Mouse (Mus musculus): ENCODE results near the gene Hipk1. TPM values are rescaled to one million over a fixed set of nuclear protein-coding genes. Genes with fewer than 3 reads are reported as not detected.

Gene Hipk1
- polyA plus RNA-seq, 1 experiment from 2014 or later: 14.0 TPM

DNA sequence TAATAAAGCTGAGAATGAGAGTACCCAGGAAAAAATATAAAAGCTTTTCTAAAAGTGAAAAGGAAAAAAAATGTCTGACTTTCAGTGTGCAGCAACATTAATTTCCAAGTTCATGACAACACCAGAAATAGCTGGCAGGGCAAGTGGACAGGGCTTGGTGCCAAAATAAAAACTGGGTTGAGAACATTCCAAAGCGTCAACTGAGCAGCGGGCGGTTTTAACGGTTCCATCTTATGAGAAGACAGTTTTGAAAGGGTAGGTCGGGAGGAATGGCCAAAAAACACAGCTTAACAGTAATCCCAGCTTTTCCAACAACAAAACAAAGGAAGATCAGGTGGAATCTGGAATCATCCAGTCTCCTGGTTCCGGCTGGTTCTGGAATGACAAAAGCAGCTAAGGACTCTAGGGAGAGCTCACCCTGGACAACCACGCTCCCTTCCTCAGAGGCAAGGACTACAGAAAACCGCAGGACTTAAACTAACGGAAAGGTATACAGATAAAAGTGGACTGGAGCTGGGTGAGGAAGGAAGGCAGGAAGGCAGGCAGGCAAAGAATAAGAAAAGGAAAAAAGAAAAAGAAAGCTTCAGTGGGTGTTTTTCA, 19.7 kb downstream of the Hipk1 start:
- Histone ChIP-seq H3K9ac (no peak overlapping the region), H3K4me1 (no peaks in the 10 kb centered on the region), H3K4me2 (replicated peaks) (no peak overlapping the region), H3K27me3 (replicated peaks) (no peaks in the 10 kb centered on the region), H3K4me3 (no peak overlapping the region), H3K36me3 (peaks cover 8% of the 10 kb centered on the region; the same call in 1 of the 2 replicates), H3K9me3 (no peaks in the 10 kb centered on the region), H3K27ac (no peak overlapping the region)
- WGBS: 88% methylated on average over 9 of the region's 9 CpGs
- no peak for ATAC-seq (ENCODE audit: low FRiP score, low read depth)

DNA sequence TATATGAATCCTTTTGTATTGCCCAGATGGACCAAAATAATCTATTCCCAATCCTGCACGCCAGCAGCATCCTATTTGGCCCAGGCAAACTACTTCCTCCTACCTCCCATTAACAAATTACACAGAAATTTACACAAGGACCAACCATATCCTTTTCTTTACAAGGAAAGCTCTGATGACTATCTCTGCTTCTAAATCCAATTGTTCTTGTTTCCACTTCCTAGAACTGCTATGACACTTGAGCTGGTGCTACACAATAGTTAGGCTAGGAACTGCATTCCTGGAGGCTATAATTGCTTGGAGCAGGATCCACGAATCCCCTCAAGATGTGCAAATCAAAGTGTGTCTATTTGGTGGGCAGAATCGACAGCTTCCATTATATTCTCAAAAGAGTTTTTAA, 24.6 kb downstream of the Hipk1 start:
- H3K4me1 ChIP-seq: no peaks in the 10 kb centered on the region
- H3K27me3 ChIP-seq (replicated peaks): no peaks in the 10 kb centered on the region
- no peak overlapping the region for H3K9ac ChIP-seq
- no peak overlapping the region for H3K4me2 ChIP-seq (replicated peaks)
- WGBS: 63% methylated on average over 3 of the region's 3 CpGs
- H3K27ac ChIP-seq: no peak overlapping the region
- H3K4me3 ChIP-seq: no peak overlapping the region
- no peaks in the 10 kb centered on the region for H3K9me3 ChIP-seq
- ATAC-seq (ENCODE audit: low FRiP score, low read depth): no peak
- H3K36me3 ChIP-seq: peaks cover 25% of the 10 kb centered on the region

DNA sequence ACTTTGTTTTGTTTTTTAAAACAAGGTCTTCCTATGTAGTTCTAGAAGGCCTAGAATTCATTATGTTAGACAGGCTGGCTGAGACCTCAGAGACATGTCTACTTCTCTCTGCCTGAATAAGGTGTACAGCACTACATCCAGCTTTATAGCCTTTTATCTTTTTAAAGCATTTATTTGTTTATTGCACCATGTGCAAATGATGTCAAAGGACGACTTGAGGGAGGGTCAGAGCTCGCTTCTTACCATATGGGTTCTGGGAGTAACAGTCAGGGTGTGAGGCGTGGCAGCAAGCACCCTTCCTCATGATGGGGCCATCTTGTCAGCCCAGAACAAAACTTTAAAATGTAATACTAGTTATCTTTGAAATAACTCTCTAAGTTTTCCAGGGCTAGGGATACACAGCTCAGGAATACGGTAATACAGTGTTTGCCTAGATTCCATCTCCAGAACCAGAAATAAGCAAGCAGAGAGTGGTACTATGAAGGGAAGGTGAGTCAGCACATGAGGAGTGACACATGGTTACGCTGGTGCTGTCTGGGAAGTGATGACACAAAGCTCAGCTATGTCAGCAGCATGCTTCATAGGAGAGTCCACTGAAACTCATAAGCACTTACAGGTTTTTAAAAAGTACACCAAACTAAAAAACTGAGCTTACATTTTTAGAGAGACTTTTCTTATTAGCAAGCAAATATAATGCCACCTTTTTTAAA, 31.9 kb downstream of the Hipk1 start:
- no peak overlapping the region for H3K9ac ChIP-seq
- ATAC-seq (ENCODE audit: low FRiP score, low read depth): no peak
- no peaks in the 10 kb centered on the region for H3K9me3 ChIP-seq
- H3K4me3 ChIP-seq: no peak overlapping the region
- no peak overlapping the region for H3K27ac ChIP-seq
- H3K27me3 ChIP-seq (replicated peaks): no peaks in the 10 kb centered on the region
- 73% methylated on average over 5 of the region's 5 CpGs for WGBS
- H3K36me3 ChIP-seq: peaks cover 57% of the 10 kb centered on the region
- no peaks in the 10 kb centered on the region for H3K4me1 ChIP-seq
- H3K4me2 ChIP-seq (replicated peaks): no peak overlapping the region

DNA sequence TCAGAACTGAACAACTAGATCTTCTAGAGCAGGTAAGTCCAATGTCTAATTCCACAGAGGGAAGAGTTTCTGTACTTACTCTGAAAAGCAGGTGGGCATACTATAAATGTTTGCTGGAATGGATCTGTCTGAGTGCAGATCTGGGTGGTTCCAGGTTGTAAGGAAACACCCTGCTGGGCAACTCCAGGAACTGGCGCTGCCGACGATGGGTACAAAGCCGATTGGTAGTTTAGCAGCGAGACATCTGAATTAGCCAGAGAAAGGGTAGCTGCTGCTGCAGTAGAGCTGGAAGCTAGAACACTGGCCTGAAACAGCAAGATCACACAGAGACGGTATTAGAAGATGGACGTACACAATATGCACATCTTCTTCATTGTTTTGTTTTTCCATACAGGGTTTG, 32.9 kb downstream of the Hipk1 start:
- ATAC-seq (ENCODE audit: low FRiP score, low read depth): no peak
- Histone ChIP-seq H3K9ac (no peak overlapping the region), H3K9me3 (no peaks in the 10 kb centered on the region), H3K27me3 (replicated peaks) (no peaks in the 10 kb centered on the region), H3K36me3 (peaks cover 59% of the 10 kb centered on the region), H3K27ac (no peak overlapping the region), H3K4me1 (no peaks in the 10 kb centered on the region), H3K4me2 (replicated peaks) (no peak overlapping the region), H3K4me3 (no peak overlapping the region)
- 70% methylated on average over 7 of the region's 7 CpGs for WGBS

DNA sequence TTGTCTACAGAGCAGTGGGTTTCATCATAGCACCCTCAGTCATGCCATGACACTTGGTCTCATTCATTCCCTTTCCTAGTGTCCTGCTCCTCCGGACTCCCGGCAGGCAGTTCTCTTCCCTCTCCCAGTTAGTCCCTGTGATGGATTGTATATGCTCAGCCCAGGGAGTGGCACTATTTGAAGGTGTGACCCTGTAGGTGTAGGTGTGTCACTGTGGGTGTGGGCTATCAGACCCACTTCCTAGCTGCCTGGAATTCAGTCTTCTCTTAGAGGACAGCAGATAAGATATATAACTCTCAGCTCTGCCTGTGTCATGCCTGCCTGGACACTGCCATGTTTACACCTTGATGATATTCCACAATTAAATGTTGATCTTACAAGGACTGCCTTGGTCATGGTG, 34.4 kb downstream of the Hipk1 start:
- Histone ChIP-seq H3K4me2 (replicated peaks) (no peak overlapping the region), H3K27me3 (replicated peaks) (no peaks in the 10 kb centered on the region), H3K36me3 (peaks cover 58% of the 10 kb centered on the region), H3K27ac (no peak overlapping the region), H3K4me1 (no peaks in the 10 kb centered on the region), H3K4me3 (no peak overlapping the region), H3K9ac (no peak overlapping the region), H3K9me3 (no peaks in the 10 kb centered on the region)
- ATAC-seq (ENCODE audit: low FRiP score, low read depth): no peak
- 90% methylated on average over 2 of the region's 2 CpGs for WGBS

DNA sequence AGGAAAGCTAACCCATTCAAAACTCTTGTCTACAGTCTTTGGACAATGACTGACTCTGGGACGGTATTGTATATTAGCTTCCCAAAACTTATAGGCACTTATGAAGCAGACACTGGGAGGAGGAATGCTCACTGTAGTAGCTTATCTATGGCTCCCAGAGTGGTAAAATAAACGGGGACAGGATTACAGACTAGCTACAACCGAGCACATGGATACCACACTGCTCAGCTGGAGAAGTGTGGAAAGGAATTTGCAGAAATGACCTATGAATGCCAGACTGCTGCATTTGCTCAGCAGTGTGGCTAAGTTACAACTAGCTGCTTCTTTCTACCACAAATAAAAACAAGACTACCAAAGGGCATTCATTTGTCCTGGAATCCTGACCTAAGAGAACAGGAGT, 36.0 kb downstream of the Hipk1 start:
- no peaks in the 10 kb centered on the region for H3K27me3 ChIP-seq (replicated peaks)
- no peak overlapping the region for H3K4me2 ChIP-seq (replicated peaks)
- H3K4me3 ChIP-seq: no peak overlapping the region
- ATAC-seq (ENCODE audit: low FRiP score, low read depth): no peak
- H3K36me3 ChIP-seq: peaks cover 59% of the 10 kb centered on the region
- H3K9ac ChIP-seq: no peak overlapping the region
- 74% methylated on average over 3 of the region's 3 CpGs for WGBS
- H3K27ac ChIP-seq: no peak overlapping the region
- no peaks in the 10 kb centered on the region for H3K9me3 ChIP-seq
- H3K4me1 ChIP-seq: no peaks in the 10 kb centered on the region

DNA sequence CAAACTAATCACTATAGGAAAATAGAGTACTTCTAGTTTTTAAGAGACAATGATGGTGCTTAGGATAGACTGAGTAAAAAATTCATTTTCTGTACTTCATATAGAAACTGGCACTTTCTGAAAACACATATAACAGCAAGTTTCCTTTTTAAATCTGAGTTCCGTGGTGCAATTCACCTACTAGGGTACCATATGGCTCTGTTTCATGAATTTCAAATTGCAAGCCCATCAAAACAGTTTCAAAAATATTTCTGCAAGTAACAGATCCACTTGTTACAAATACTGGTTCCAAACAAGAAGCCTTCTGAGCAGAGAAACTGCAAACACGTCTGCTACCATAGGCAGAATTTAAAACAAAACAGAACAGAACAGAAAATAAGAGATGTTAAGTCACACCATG, 39.8 kb downstream of the Hipk1 start:
- 92% methylated on average over 2 of the region's 2 CpGs for WGBS
- H3K4me1 ChIP-seq: no peaks in the 10 kb centered on the region
- H3K9ac ChIP-seq: no peak overlapping the region
- ATAC-seq (ENCODE audit: low FRiP score, low read depth): no peak
- no peak overlapping the region for H3K4me3 ChIP-seq
- peaks cover 59% of the 10 kb centered on the region for H3K36me3 ChIP-seq
- no peak overlapping the region for H3K4me2 ChIP-seq (replicated peaks)
- no peaks in the 10 kb centered on the region for H3K9me3 ChIP-seq
- H3K27ac ChIP-seq: no peak overlapping the region
- no peaks in the 10 kb centered on the region for H3K27me3 ChIP-seq (replicated peaks)

DNA sequence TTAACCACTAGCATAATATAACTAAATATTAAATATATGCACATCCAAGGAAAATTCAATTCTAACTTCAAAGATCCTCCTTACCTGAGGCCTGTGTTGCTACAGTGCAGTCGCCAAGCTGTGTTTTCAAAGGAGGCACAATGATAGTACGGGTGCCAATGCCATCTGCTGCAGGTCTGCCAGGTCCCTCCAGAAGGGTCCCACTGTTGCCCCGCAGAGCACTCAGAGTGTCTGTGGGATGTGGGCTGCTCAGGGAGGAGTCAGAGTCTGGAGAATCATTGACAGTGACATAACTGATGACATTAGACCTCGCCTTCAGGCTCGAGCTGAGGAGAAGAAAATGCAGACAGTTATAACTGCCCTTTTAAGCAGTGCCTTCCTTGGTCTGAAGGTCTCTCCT, 44.7 kb downstream of the Hipk1 start:
- H3K27me3 ChIP-seq (replicated peaks): no peaks in the 10 kb centered on the region
- H3K9ac ChIP-seq: no peak overlapping the region
- no peaks in the 10 kb centered on the region for H3K9me3 ChIP-seq
- WGBS: 82% methylated on average over 5 of the region's 5 CpGs
- no peaks in the 10 kb centered on the region for H3K4me1 ChIP-seq
- peaks cover 74% of the 10 kb centered on the region for H3K36me3 ChIP-seq
- no peak for ATAC-seq (ENCODE audit: low FRiP score, low read depth)
- H3K4me3 ChIP-seq: no peak overlapping the region
- H3K4me2 ChIP-seq (replicated peaks): no peak overlapping the region
- H3K27ac ChIP-seq: no peak overlapping the region

DNA sequence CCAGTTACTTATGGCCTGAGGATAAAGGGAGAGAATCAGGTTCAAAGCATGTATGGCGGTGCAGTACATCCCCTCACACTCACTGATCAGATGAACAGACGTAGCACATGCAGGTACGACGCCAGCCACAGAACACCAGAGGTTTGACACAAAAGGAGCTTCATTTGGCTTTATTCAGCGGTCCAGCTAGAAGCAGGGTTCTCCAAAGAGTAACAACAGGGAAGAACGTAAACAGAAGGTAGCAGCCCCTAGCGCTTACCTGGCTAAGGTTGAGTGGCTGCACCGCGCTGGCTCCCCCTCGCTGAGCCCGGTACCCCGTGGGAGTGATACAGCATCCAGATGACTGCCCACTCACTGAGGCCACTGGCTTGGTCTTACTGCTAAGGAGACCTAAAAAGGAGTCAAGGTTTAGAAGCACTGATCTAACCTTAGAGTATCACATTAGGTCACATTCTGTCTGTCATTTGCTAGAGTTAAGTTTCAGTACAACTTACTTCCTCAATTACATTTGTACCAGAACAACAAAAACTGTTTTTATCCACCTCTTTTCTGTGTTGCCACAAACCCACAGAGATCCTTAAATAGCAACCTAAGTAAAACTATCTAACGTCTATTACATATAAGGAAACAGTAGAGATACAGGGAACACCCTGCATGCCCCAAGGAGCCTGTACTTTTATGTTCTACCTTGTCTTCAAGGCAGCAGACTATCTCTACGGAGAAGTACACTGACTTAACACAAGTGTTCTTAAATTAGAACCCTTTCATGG, 46.2 kb downstream of the Hipk1 start:
- 83% methylated on average over 14 of the region's 14 CpGs for WGBS
- ATAC-seq (ENCODE audit: low FRiP score, low read depth): no peak
- no peak overlapping the region for H3K4me2 ChIP-seq (replicated peaks)

DNA sequence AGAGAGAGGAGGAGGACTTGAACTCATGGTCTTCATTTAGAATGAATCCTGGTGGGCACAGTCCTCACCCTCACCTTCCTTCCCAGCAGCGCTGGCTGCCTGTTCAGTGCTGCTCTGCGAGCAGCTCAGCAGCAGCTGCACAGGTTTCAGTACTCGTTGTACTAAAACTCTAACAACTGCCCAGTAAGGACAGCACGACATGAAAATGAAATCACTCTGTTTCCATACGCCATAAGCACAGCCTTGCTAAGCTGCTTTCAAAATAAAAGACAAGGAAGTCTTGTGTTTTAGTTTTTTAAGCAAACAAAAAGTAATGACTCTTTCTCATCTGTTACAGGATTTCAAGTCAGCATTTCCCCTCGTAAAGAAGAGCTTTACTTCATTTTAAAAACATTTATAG, 48.2 kb downstream of the Hipk1 start:
- peaks cover 50% of the 10 kb centered on the region for H3K36me3 ChIP-seq
- no peaks in the 10 kb centered on the region for H3K27me3 ChIP-seq (replicated peaks)
- no peak for ATAC-seq (ENCODE audit: low FRiP score, low read depth)
- H3K4me1 ChIP-seq: no peaks in the 10 kb centered on the region
- H3K9ac ChIP-seq: no peak overlapping the region
- no peak overlapping the region for H3K4me2 ChIP-seq (replicated peaks)
- no peak overlapping the region for H3K27ac ChIP-seq
- H3K4me3 ChIP-seq: no peak overlapping the region
- H3K9me3 ChIP-seq: no peaks in the 10 kb centered on the region
- WGBS: 91% methylated on average over 6 of the region's 6 CpGs

More for the DNA sequence above, 46.2 kb downstream of the Hipk1 start:
- no peak overlapping the region for H3K4me3 ChIP-seq
- H3K4me1 ChIP-seq: no peaks in the 10 kb centered on the region
- no peaks in the 10 kb centered on the region for H3K27me3 ChIP-seq (replicated peaks)
- H3K36me3 ChIP-seq: peaks cover 67% of the 10 kb centered on the region
- H3K27ac ChIP-seq: no peak overlapping the region
- H3K9ac ChIP-seq: no peak overlapping the region
- no peaks in the 10 kb centered on the region for H3K9me3 ChIP-seq

DNA sequence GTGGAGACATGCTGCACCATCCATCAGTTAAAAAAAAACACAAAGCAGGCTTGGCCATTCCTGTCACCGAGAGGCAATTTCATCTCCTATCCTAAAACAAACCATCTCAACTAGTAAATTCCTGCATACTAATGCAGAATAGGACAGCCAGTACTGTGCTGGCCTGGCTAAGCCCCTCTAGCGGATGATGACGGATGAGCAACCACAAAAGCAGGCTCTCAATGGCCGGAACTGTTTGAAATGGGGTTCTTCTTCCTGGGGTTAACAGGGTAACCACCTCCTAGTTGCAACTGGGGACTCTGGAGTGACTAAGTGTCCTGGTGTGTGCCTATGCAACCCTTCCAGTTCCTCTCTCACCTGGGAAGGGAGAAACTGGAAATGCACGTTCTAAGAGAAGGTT, 51.0 kb downstream of the Hipk1 start:
- Histone ChIP-seq H3K4me1 (peaks cover 28% of the 10 kb centered on the region), H3K4me2 (replicated peaks) (no peak overlapping the region), H3K36me3 (peaks cover 30% of the 10 kb centered on the region), H3K4me3 (no peak overlapping the region), H3K9me3 (no peaks in the 10 kb centered on the region), H3K27ac (no peak overlapping the region), H3K9ac (no peak overlapping the region), H3K27me3 (replicated peaks) (no peaks in the 10 kb centered on the region)
- no peak for ATAC-seq (ENCODE audit: low FRiP score, low read depth)
- 23% methylated on average over 5 of the region's 5 CpGs for WGBS

DNA sequence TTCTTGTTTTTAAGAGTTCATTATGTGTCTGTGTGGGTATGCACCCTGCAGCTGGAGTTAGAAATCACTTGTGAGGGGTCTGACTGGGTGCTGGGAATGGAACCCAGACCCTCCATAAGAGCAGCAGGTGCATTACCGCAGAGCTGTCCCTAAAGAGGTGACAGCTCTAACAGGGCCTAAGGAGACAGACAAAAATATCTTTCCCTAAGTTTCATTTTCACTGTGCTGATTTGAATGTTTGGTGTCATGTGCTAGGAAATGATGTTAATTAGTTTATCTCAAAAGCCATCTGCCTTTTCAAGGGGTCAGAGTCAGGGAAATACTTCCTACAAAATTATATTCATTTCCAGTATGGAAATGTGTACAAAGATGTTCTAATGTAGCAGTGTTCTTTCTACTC, 52.0 kb downstream of the Hipk1 start, which contains the start of gene Gm10964:
Gene Gm10964 (plus strand): TSS at position 38 of the 400 bp plus-strand sequence.
- Histone ChIP-seq H3K4me2 (replicated peaks) (peak within 1 kb of the TSS; percentile 55), H3K27me3 (replicated peaks) (no peaks in the 10 kb centered on the region), H3K27ac (peak within 1 kb of the TSS; percentile 72; the same call in 1 of the 2 replicates), H3K9ac (no peak within 1 kb of the TSS), H3K36me3 (peaks cover 20% of the 10 kb centered on the region), H3K9me3 (no peaks in the 10 kb centered on the region), H3K4me1 (peaks cover 39% of the 10 kb centered on the region), H3K4me3 (no peak within 1 kb of the TSS)
- no peak for ATAC-seq (ENCODE audit: low FRiP score, low read depth)
- 95% methylated on average over 1 of the region's 1 CpGs for WGBS
